Mouse (Mus musculus): ENCODE data around the gene Tspan18. TPM values are rescaled to one million over a fixed set of nuclear protein-coding genes. Genes with fewer than 3 reads are reported as not detected.

The Tspan18 gene
- total and polyA plus RNA-seq, 3 experiments = 9.4 to 21.3 (median 16.0) TPM

DNA sequence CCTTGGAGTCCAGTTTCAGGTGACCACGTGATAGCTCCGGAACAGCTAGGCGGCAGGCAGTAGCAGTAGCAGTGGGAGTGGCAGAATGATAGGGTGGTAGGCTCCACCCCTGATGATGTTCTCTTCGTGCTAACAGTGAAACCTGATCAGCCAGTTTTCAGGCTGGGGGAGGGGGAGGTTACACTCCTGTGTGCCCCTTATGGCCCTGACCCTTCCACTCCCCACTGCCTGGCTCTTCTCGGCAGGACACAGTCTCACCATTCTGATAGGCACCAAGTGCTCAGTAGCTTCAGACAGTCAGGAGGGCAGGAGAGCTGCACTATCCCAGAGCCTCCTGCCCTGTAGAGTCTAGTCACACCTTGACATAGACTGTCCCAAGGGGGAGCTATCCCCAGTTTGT is 27.1 kb upstream of the Tspan18 start:
- intact Hi-C loops (cut with DNase I) = no loop called here
- H3K9ac ChIP-seq (ENCODE audit: low read depth, low read length) = no peak overlapping the region
- TF ChIP-seq EP300 (IDR thresholded peaks at IDR 0.05; ENCODE audit: insufficient read depth, low read depth, low read length) (no peak), POLR2A (IDR thresholded peaks at IDR 0.05; ENCODE audit: insufficient read depth, low read depth, low read length) (no peak), CTCF (IDR thresholded peaks at IDR 0.05) (no peak)
- no peaks in the 10 kb centered on the region for H3K4me1 ChIP-seq (ENCODE audit: control insufficient read depth, insufficient read depth, low read length)
- WGBS = 54% methylated on average over 5 of the region's 5 CpGs
- DNase-seq = no peak
- no peaks in the 10 kb centered on the region for H3K36me3 ChIP-seq (ENCODE audit: control insufficient read depth, insufficient read depth, low read length)
- H3K4me3 ChIP-seq = no peak overlapping the region
- no peaks in the 10 kb centered on the region for H3K79me2 ChIP-seq (replicated peaks; ENCODE audit: control insufficient read depth, insufficient read depth, low read length)
- H3K27ac ChIP-seq = no peak overlapping the region
- H3K27me3 ChIP-seq (ENCODE audit: control insufficient read depth, insufficient read depth, low read length) = no peaks in the 10 kb centered on the region

GRCm38 (mm10) chr2:93360310-93360709 is 26.0 kb upstream of the Tspan18 start:
- H3K36me3 ChIP-seq (ENCODE audit: control insufficient read depth, insufficient read depth, low read length) = no peaks in the 10 kb centered on the region
- no peak overlapping the region for H3K4me3 ChIP-seq
- 54% methylated on average over 6 of the region's 6 CpGs for WGBS
- no peaks in the 10 kb centered on the region for H3K27me3 ChIP-seq (ENCODE audit: control insufficient read depth, insufficient read depth, low read length)
- TF ChIP-seq CTCF (IDR thresholded peaks at IDR 0.05) (no peak), EP300 (IDR thresholded peaks at IDR 0.05; ENCODE audit: insufficient read depth, low read depth, low read length) (no peak), POLR2A (IDR thresholded peaks at IDR 0.05; ENCODE audit: insufficient read depth, low read depth, low read length) (no peak)
- no peaks in the 10 kb centered on the region for H3K4me1 ChIP-seq (ENCODE audit: control insufficient read depth, insufficient read depth, low read length)
- DNase-seq = no peak
- no peak overlapping the region for H3K9ac ChIP-seq (ENCODE audit: low read depth, low read length)
- no peaks in the 10 kb centered on the region for H3K79me2 ChIP-seq (replicated peaks; ENCODE audit: control insufficient read depth, insufficient read depth, low read length)
- no peak overlapping the region for H3K27ac ChIP-seq
- intact Hi-C loops (cut with DNase I) = no loop called here

GRCm38 (mm10) chr2:93357391-93357790 is 23.1 kb upstream of the Tspan18 start:
- intact Hi-C loops (cut with DNase I) = no loop called here
- no peaks in the 10 kb centered on the region for H3K36me3 ChIP-seq (ENCODE audit: control insufficient read depth, insufficient read depth, low read length)
- DNase-seq = no peak
- H3K79me2 ChIP-seq (replicated peaks; ENCODE audit: control insufficient read depth, insufficient read depth, low read length) = no peaks in the 10 kb centered on the region
- no peak overlapping the region for H3K9ac ChIP-seq (ENCODE audit: low read depth, low read length)
- H3K4me3 ChIP-seq = no peak overlapping the region
- no peaks in the 10 kb centered on the region for H3K27me3 ChIP-seq (ENCODE audit: control insufficient read depth, insufficient read depth, low read length)
- TF ChIP-seq POLR2A (IDR thresholded peaks at IDR 0.05; ENCODE audit: insufficient read depth, low read depth, low read length) (no peak), EP300 (IDR thresholded peaks at IDR 0.05; ENCODE audit: insufficient read depth, low read depth, low read length) (no peak), CTCF (IDR thresholded peaks at IDR 0.05) (no peak)
- 91% methylated on average over 2 of the region's 2 CpGs for WGBS
- no peak overlapping the region for H3K27ac ChIP-seq
- peaks cover 11% of the 10 kb centered on the region for H3K4me1 ChIP-seq (ENCODE audit: control insufficient read depth, insufficient read depth, low read length)

GRCm38 (mm10) chr2:93355845-93356244 is 21.5 kb upstream of the Tspan18 start:
- 85% methylated on average over 7 of the region's 7 CpGs for WGBS
- H3K4me3 ChIP-seq = no peak overlapping the region
- no peaks in the 10 kb centered on the region for H3K79me2 ChIP-seq (replicated peaks; ENCODE audit: control insufficient read depth, insufficient read depth, low read length)
- no peaks in the 10 kb centered on the region for H3K36me3 ChIP-seq (ENCODE audit: control insufficient read depth, insufficient read depth, low read length)
- intact Hi-C loops (cut with DNase I) = no loop called here
- no peaks in the 10 kb centered on the region for H3K27me3 ChIP-seq (ENCODE audit: control insufficient read depth, insufficient read depth, low read length)
- no peak for DNase-seq
- no peak overlapping the region for H3K9ac ChIP-seq (ENCODE audit: low read depth, low read length)
- no peak overlapping the region for H3K27ac ChIP-seq
- peaks cover 22% of the 10 kb centered on the region for H3K4me1 ChIP-seq (ENCODE audit: control insufficient read depth, insufficient read depth, low read length)
- no peak for TF ChIP-seq CTCF (IDR thresholded peaks at IDR 0.05)
- no peak for TF ChIP-seq POLR2A (IDR thresholded peaks at IDR 0.05; ENCODE audit: insufficient read depth, low read depth, low read length)
- no peak for TF ChIP-seq EP300 (IDR thresholded peaks at IDR 0.05; ENCODE audit: insufficient read depth, low read depth, low read length)

- Histone ChIP-seq H3K79me2 (replicated peaks; ENCODE audit: control insufficient read depth, insufficient read depth, low read length) (no peaks in the 10 kb centered on the region), H3K4me3 (no peak overlapping the region), H3K4me1 (ENCODE audit: control insufficient read depth, insufficient read depth, low read length) (peaks cover 22% of the 10 kb centered on the region), H3K9ac (ENCODE audit: low read depth, low read length) (no peak overlapping the region), H3K27ac (no peak overlapping the region), H3K36me3 (ENCODE audit: control insufficient read depth, insufficient read depth, low read length) (no peaks in the 10 kb centered on the region), H3K27me3 (ENCODE audit: control insufficient read depth, insufficient read depth, low read length) (no peaks in the 10 kb centered on the region)
- WGBS = 49% methylated on average over 1 of the region's 1 CpGs
- DNase-seq = no peak
- TF ChIP-seq POLR2A (IDR thresholded peaks at IDR 0.05; ENCODE audit: insufficient read depth, low read depth, low read length) (no peak), CTCF (IDR thresholded peaks at IDR 0.05) (no peak), EP300 (IDR thresholded peaks at IDR 0.05; ENCODE audit: insufficient read depth, low read depth, low read length) (no peak)
- intact Hi-C loops (cut with DNase I) = no loop called here
Observed at GRCm38 (mm10) chr2:93354621-93355020, 20.3 kb upstream of the Tspan18 start.

DNA sequence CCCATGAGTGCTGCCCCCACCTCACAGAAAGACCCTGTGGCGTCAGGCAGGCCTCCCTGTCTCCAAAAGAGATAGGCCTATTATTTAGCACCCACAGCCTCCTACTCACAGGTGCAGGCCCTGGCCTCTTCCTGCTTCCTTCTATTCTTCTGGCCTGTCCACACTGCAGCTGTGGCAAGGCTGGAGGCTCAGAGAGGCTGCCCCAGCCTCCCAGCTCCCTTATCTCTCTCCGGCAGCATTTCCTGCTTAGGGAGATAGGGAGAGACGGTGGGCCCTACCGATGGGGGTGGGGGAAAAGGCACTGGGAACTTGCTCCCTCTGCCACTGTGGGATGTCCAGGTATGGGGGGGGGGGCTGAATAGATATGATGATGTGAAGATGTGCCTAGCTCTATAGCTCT is 19.4 kb upstream of the Tspan18 start:
- intact Hi-C loops (cut with DNase I) = no loop called here
- Histone ChIP-seq H3K27ac (no peak overlapping the region), H3K36me3 (ENCODE audit: control insufficient read depth, insufficient read depth, low read length) (no peaks in the 10 kb centered on the region), H3K27me3 (ENCODE audit: control insufficient read depth, insufficient read depth, low read length) (no peaks in the 10 kb centered on the region), H3K4me1 (ENCODE audit: control insufficient read depth, insufficient read depth, low read length) (peaks cover 22% of the 10 kb centered on the region), H3K4me3 (no peak overlapping the region), H3K79me2 (replicated peaks; ENCODE audit: control insufficient read depth, insufficient read depth, low read length) (no peaks in the 10 kb centered on the region), H3K9ac (ENCODE audit: low read depth, low read length) (no peak overlapping the region)
- 17% methylated on average over 4 of the region's 4 CpGs for WGBS
- no peak for TF ChIP-seq POLR2A (IDR thresholded peaks at IDR 0.05; ENCODE audit: insufficient read depth, low read depth, low read length)
- 0 out of 2 replicates have a peak, but pooled peaks have one; percentile 19 for TF ChIP-seq EP300 (IDR thresholded peaks at IDR 0.05; ENCODE audit: insufficient read depth, low read depth, low read length)
- peak in 1 of 2 experiments; percentile 16 for DNase-seq

All from heart, adult 2 months (tissue).